Mouse (Mus musculus) liver, embryonic 14.5 days (tissue): ENCODE measurements around the gene Stat2. TPM values are rescaled to one million over a fixed set of nuclear protein-coding genes. Genes with fewer than 3 reads are reported as not detected.
"Not testable (repeated sequence)": the region's sequence is repeated elsewhere in the genome, so short reads cannot be mapped to it uniquely, and the experiment has no call there.

Source experiments
- ATAC-seq: fragments of 200-750 bp; cut with Nextera tagmentation; 2 replicates; pipeline ENCODE4 v1.8.0; 2017; ENCODE audit warnings: moderate number of reproducible peaks, mild to moderate bottlenecking, moderate library complexity; ENCODE audit not compliant: insufficient read depth
- DNase-seq, 3 experiments: peaks; one replicate each; pipeline ENCODE4 v3.0.0-alpha.2; 2012 to 2013; ENCODE audit warnings: low read depth in 3 of 3, low spot score in 3 of 3
- H3K27ac ChIP-seq: fragments of 300-500 bp; sonication (generic); 2 replicates; pipeline ENCODE4 v1.5.1; 2014; ENCODE audit warnings: moderate library complexity, mild to moderate bottlenecking, control low read depth, inconsistent platforms
- H3K27me3 ChIP-seq: fragments of 300-500 bp; sonication (generic); 2 replicates; pipeline ENCODE4 v1.6.1; 2014; ENCODE audit warnings: mild to moderate bottlenecking, low read length, moderate library complexity; ENCODE audit not compliant: control insufficient read depth, insufficient read depth
- H3K36me3 ChIP-seq: fragments of 300-500 bp; sonication (generic); replicated peaks from 2 replicates; pipeline ENCODE4 v1.6.1; 2014; ENCODE audit warnings: low read depth; ENCODE audit not compliant: control insufficient read depth, insufficient read depth
- H3K4me1 ChIP-seq, 2 experiments: fragments of 200-500 bp in 1 of 2; fragments of 300-500 bp in 1 of 2; sonication (generic) in 1 of 2; replicated peaks; 2 replicates each; pipeline ENCODE4 v1.6.1; 2012 to 2014; ENCODE audit warnings: antibody characterized with exemption in 1 of 2, inconsistent platforms in 1 of 2, low read length in 1 of 2; ENCODE audit not compliant: control insufficient read depth in 2 of 2, insufficient read depth in 2 of 2
- H3K4me2 ChIP-seq: fragments of 300-500 bp; sonication (generic); 2 replicates; pipeline ENCODE4 v1.6.1; 2014; ENCODE audit warnings: low read depth, mild to moderate bottlenecking, control low read depth, moderate library complexity
- H3K4me3 ChIP-seq, 2 experiments: fragments of 200-500 bp in 1 of 2; fragments of 300-500 bp in 1 of 2; sonication (generic) in 1 of 2; 2 replicates each; pipeline ENCODE4 v1.5.1; 2012 to 2014; ENCODE audit warnings: low read depth in 2 of 2, low read length in 2 of 2, mild to moderate bottlenecking in 2 of 2, control low read depth in 1 of 2, inconsistent platforms in 1 of 2, moderate library complexity in 1 of 2; ENCODE audit not compliant: insufficient read depth in 1 of 2
- H3K9ac ChIP-seq: fragments of 300-500 bp; sonication (generic); replicated peaks from 2 replicates; pipeline ENCODE4 v1.6.1; 2014; ENCODE audit warnings: mild to moderate bottlenecking, control low read depth, moderate library complexity
- H3K9me3 ChIP-seq: fragments of 300-500 bp; sonication (generic); 2 replicates; pipeline ENCODE4 v1.6.1; 2016; ENCODE audit warnings: low read length, mixed read lengths; ENCODE audit not compliant: control insufficient read depth
- CTCF ChIP-seq: IDR thresholded peaks from 2 replicates; pipeline ENCODE4 v1.5.1; 2016; ENCODE audit warnings: antibody characterized with exemption, low read depth, control low read depth
- EP300 ChIP-seq: IDR thresholded peaks from 2 replicates; pipeline ENCODE4 v1.6.1; 2016; ENCODE audit warnings: antibody characterized with exemption, low read depth
- WGBS: fragments of 180-500 bp; shearing (Covaris S2); extraction: QIAGEN DNeasy Blood & Tissue Kit; methylation state at CpG from one replicate; pipeline ENCODE4 v1.1.7; 2014; ENCODE audit not compliant: insufficient replicate concordance; 5-methylcytosine and 5-hydroxymethylcytosine counted together
- polyA plus RNA-seq, 2 experiments: library from polyadenylated mRNA; depleted of rRNA in 1 of 2; stranded (reverse) in 1 of 2; unstranded in 1 of 2; fragments of >200 nt; fragmentation: Nextera tagmentation in 1 of 2; extraction: Ambion mirVana in 1 of 2; gene quantifications; 2 replicates each; pipeline versions ENCODE4 v1.2.1 to v1.2.3; 2012 to 2014

Stat2 gene
- polyA plus RNA-seq, 2 experiments = 4.2 to 6.4 TPM

DNA sequence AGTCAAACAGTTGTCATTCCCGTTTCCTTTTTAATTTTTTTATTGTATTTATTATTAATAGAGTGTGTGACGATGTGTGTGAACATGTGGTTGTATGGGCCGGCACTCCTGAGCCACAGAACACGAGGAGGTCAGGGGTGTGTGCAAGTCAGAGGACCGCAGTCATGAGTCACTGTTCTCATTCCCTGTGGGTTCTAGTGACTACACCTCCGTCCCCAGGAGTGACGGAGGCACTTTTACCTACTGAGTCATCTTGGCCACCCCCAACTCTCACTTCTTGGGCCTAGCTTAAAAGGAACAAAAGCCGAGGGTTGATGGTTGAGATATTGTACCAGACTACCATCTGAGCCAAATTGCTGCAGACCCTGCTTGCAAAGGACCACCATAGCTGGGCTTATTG is 14.0 kb upstream of the Stat2 start:
- Histone ChIP-seq H3K9ac (no peak overlapping the region), H3K4me3 (no peak overlapping the region), H3K4me2 (no peak overlapping the region), H3K27ac (no peak overlapping the region), H3K4me1 (peaks cover 0 to 14% of the 10 kb centered on the region in 2 experiments; a peak in 1 of 4 replicates), H3K9me3 (no peaks in the 10 kb centered on the region), H3K27me3 (no peaks in the 10 kb centered on the region), H3K36me3 (peaks cover 15% of the 10 kb centered on the region)
- DNase-seq (no peak), ATAC-seq (no peak)
- TF ChIP-seq CTCF (no peak), EP300 (no peak)
- 72% methylated on average over 8 of the region's 8 CpGs for whole genome bisulfite sequencing

DNA sequence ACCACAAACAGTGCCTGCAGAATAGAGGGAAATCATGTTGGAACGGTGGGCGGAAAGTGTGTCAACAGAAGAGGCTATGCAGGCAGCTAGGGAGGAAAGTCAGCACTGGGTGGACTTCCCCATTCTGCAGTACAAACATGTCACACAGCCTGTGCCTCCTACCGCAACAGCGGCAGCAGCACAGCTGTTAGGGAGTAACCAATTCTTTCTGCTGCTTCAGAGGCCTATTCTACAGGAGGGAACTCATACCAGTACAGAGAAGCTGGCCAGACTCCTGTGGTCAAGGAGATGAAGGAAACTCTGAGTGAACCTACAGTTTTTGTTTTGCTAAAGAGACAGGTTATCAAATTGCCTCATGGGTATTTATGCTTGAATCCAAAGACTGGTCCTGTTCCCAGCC is 11.4 kb upstream of the Stat2 start:
- H3K27me3 ChIP-seq = no peaks in the 10 kb centered on the region
- H3K27ac ChIP-seq = no peak overlapping the region
- H3K4me1 ChIP-seq = peaks cover 0 to 11% of the 10 kb centered on the region in 2 experiments; a peak in 1 of 4 replicates
- no peaks in the 10 kb centered on the region for H3K36me3 ChIP-seq
- DNase-seq (peak in 1 of 3 experiments; percentile 22), ATAC-seq (peak; percentile 26; the same call in 1 of the 2 replicates)
- no peak overlapping the region for H3K4me3 ChIP-seq
- no peak overlapping the region for H3K4me2 ChIP-seq
- H3K9me3 ChIP-seq = no peaks in the 10 kb centered on the region
- WGBS = 24% methylated on average over 4 of the region's 4 CpGs
- no peak overlapping the region for H3K9ac ChIP-seq
- no peak for TF ChIP-seq CTCF
- TF ChIP-seq EP300 = no peak

DNA sequence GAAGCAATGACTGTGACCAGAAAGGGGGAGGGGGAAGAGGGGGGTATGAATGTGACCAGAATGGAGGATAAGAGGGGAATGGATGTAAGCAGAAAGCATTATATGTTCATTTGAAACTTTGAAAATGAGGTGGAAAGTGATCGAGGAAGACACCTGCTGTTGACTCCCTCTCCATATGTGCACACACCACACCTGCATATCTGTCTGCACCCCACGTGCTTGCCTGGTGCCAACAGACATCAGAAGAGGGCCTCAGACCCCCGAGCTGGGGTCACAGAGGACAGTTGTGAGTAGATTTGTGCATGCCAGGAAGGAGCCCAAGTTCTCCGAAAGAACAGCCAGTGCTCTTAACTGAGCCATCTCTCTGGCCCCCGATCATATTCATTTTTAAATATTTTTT is 10.4 kb upstream of the Stat2 start:
- Histone ChIP-seq H3K9ac (no peak overlapping the region), H3K27ac (no peak overlapping the region), H3K4me3 (no peak overlapping the region), H3K36me3 (no peaks in the 10 kb centered on the region), H3K4me2 (no peak overlapping the region), H3K4me1 (peaks cover 0 to 8% of the 10 kb centered on the region in 2 experiments; a peak in 1 of 4 replicates), H3K27me3 (no peaks in the 10 kb centered on the region), H3K9me3 (no peaks in the 10 kb centered on the region)
- WGBS = 62% methylated on average over 5 of the region's 5 CpGs
- ATAC-seq (no peak), DNase-seq (no peak)
- TF ChIP-seq EP300 = no peak

DNA sequence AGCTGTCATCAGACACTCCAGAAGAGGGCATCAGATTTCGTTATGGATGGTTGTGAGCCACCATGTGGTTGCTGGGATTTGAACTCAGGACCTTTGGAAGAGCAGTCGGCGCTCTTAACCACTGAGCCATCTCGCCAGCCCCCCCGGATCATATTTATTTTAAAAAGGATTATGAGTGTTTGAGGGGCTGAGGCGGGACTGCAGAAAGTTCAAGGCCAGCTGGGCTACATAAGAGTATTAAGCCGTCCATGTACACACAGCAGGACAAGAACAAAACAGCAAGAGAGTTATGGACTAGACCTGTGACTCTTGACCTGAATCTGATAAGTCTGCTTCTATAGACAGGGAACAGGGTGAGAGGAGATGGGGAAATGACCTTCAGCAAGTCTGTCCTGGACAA is 10.0 kb upstream of the Stat2 start:
- 74% methylated on average over 7 of the region's 7 CpGs for WGBS
- DNase-seq, ATAC-seq, H3K4me2 ChIP-seq, H3K4me3 ChIP-seq, H3K9ac ChIP-seq, H3K27ac ChIP-seq, H3K36me3 ChIP-seq, H3K9me3 ChIP-seq, H3K27me3 ChIP-seq, H3K4me1 ChIP-seq: not testable (repeated sequence)

DNA sequence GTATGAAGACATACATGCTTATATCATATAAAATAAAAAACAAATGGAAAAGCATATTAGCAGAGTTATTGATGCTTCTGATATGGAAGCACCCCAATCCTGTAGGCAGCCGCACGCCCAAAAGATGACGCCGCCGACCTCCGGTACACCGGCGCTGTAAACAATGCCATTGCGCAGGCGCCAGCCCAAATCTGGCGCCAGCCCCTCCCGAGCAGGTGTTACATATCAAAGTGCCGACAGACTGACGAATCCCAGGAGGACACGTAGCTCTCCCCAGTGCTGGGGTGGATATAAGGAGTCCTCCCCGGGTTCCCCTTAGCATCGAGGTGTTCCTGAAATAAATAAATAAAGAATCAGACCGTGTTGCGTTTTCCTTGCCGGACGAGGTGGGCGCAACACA is 8.1 kb upstream of the Stat2 start:
- H3K9ac ChIP-seq = no peak overlapping the region
- no peak for ATAC-seq
- no peak overlapping the region for H3K27ac ChIP-seq
- no peaks in the 10 kb centered on the region for H3K27me3 ChIP-seq
- no peaks in the 10 kb centered on the region for H3K9me3 ChIP-seq
- H3K36me3 ChIP-seq = no peaks in the 10 kb centered on the region
- no peak overlapping the region for H3K4me3 ChIP-seq
- WGBS = 77% methylated on average over 22 of the region's 22 CpGs
- no peak for DNase-seq
- H3K4me2 ChIP-seq = no peak overlapping the region
- no peak for TF ChIP-seq CTCF
- no peak for TF ChIP-seq EP300
- peaks cover 0 to 8% of the 10 kb centered on the region in 2 experiments; a peak in 1 of 4 replicates for H3K4me1 ChIP-seq
